Mouse (Mus musculus) heart, adult 9 months (tissue): ENCODE results near the gene Dapk2.

Source experiments
- DNase-seq, 2 experiments: peaks; one replicate each; pipeline ENCODE4 v3.0.0; 2022; ENCODE audit warnings: low spot score in 2 of 2

Gene Dapk2

DNA sequence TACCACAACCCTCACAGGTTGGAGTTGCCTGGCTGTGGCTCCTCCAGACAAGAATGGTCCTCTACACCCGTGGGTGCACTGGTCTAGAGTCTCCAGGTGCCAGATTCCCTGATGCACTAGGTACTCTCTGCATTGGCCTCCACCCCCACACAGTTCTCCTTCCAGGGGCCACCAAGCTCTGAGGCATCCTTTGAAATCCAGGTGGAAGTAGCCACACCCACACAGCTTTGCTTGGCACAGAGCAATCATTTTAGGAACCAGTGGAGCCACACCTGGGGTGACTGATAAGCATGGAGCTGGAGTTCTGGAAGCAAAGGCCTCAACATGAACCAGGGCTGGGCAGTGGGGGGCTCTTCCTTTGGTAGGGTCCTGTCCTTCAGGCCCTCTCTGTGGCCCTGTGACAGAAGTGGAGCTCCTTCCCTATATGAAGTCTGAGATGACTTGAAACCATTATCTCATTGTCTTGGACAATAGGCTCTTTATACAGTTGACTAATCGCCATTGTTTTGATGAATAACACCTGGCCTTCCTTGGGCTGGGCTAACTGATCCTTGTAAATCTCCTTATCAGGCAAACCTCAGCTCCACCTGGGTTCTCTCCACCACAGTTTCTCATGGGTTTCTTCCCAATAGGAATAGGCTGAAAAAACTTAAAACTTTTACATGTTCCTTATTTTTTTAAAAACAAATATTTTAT lies 70.6 kb downstream of the Dapk2 start:
- no peak for DNase-seq

DNA sequence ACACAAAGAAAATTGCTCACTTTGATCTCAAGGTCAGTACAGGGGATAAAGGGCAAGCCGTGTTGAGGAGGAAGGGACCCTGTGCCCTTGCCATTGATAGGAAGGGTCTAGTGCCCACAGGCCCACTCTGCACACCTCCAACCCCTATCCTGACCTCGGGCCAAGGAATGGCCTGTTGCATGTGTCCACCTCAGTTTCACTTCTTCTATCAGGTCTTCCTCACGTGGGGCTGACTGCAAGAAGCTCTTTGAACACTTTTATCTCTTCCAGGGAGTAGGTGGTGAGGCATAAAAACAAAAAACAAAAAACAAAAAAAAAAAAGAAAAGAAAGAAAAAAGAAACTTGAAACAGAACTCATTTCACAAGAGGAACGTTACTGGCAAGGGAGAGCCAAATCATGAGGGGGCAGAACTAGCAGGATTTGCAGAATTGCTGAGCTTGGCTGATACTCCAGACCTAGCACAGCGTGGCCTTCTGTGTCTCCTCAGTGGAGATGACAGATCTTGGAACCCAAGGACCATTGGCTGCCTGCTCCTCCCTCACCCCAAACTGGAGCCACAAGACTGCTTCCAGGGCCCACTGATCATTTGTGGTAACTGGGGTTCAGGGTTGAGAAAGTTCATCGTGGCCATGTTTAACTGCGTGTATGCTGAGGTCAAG lies 73.9 kb downstream of the Dapk2 start:
- DNase-seq: peak; percentile 65 to 67

DNA sequence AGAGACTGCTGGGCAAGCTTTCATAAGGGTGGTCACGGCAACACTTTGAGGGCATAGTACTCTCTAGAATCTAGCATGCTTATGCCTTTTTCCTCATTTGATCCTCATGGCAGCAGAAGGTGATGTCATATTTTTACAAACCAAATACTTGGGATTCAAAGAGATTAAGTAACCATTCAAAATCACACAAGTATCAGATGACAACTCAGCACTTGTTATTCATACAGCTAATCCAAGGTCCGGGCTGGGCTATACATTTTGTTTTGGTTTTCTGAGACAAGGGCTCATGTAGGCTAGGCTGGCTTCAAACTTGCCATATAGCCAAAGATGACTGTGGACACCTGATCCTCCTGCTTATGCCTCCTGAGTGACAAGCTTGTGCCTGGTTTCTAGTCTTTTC lies 78.6 kb downstream of the Dapk2 start:
- DNase-seq: no peak

DNA sequence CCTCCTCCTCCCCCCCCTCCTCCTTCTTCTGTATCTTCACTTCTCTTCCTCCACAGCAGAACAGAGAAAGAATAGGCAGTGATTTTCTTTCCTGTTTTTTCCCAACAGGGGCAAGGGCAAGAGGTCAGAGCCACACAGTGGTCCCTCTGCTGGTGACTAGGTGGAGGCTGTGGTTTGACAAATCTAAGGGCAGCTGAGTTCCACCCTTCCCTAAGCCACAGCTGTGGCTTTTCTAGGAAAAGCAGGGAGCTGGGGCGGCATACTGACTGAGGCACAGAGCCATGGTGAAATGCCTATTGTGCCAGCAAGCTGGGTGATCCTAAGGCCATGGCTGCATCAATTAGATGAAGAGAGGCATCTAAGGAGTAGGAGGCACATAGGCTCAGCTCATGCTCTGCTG lies 79.7 kb downstream of the Dapk2 start:
- DNase-seq: no peak

DNA sequence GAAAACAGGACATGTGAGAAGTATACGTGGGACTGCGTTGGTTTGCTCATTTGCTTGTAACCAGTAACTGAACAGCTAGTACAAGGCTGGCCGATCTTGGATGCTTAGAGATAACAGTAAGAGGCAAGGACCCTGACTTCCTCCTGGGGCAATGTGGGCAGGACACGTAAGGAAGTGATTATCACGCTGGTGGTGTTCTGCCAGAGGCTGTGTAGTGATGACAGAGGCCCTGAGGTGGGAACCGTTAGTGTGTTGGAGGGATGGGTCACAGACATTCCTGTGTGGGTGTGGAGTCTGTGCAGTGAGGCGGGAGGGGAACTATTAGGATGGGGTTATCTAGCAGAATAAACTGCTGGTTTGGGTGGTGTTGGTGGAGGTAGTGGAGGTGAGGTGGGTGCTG lies 81.2 kb downstream of the Dapk2 start:
- no peak for DNase-seq

DNA sequence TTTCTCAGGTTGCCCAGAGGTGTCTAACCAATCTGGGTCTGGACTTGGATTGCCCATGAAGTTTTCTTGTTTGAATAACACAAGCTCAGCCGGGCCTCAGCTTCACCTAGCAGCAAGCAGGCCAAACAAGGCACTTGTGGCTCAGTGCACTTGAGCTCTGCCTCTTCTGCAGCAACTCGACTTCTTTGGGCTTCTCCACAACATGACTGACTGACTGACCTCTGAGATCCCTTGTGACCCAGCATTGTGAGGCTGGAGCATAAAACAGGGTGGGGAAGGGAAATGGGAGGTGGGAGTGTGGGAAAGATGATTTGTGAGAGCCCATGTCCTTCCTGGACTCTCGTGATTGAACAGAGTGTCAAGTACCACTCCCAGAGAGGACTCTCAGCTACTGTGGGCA lies 81.7 kb downstream of the Dapk2 start:
- no peak for DNase-seq

DNA sequence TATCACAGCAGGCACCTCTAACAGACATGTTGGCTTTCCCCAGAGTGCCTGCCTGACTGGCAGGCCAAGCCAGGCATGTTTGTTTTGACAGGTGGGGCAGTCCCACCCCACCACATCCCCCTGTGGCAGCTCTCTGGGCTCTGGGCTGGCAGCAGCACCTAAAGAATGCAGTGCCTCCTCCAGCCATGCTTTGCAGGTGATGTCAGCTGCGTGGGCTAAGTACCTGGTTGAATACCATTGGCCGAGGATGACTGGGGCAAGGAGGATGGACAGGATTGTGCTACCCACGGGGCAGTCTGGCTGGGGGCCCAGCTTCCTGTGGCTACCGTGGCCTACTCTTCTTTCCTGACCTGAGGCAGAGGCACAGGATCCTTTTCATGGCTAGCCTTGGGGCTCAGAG lies 82.5 kb downstream of the Dapk2 start:
- DNase-seq: no peak

DNA sequence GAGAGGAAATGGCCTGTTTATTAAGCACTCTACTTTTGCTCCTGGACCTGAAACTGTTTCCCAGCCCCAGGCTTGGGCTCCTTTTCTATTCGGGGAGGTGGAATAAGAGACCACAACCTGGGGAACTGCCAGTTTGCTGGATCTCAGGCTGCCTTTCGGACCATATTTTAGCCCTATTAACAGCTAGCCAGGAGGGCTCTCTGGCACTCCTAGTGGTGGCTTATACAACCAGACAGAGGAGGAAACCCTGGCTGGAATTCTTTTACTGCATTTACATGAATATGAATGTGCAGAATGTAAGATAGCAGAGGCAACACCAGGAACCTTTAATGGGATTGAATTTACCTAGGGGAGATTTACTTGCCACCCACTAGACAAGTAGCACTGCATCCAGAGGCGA lies 83.0 kb downstream of the Dapk2 start:
- DNase-seq: no peak

DNA sequence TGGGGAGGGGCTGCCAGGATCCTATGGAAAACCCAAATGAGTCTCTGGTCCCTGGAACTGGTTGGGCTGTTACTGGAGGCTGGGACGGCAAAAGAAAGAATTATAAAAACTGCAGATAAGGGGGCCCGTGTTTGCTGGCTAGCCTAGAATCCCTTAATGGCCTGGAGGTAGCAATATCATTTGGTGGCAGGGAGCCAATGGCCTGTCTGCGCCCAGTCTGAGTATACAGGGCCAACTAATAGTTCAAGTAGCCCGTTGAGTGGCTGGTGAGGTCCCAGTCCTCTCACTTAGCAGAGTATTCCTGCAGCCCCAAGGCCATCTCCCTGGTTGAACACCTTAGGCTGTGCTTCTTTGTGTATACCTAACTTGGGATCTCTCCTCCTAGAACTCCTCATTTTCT lies 83.7 kb downstream of the Dapk2 start:
- no peak for DNase-seq

DNA sequence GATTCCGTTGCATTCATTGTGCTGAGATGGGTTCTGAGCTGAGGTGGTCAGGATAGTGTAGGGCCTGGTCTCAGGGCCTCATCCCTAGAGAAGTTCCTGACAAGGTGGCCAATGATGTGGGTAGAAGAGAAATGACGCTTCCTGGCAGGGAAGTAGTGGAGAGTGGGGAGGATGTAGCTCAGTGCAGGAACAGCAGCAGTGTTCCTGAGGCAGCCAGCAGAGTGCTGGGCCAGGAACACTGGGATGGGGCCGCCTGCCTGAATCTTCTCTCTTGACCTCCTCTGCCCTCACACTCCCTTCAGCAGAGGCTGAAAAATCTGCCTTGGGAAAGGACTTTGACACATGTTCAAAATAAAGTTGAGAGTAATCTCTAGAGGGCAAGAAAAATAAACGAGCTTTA lies 85.2 kb downstream of the Dapk2 start:
- DNase-seq: peak; percentile 60 to 71

DNA sequence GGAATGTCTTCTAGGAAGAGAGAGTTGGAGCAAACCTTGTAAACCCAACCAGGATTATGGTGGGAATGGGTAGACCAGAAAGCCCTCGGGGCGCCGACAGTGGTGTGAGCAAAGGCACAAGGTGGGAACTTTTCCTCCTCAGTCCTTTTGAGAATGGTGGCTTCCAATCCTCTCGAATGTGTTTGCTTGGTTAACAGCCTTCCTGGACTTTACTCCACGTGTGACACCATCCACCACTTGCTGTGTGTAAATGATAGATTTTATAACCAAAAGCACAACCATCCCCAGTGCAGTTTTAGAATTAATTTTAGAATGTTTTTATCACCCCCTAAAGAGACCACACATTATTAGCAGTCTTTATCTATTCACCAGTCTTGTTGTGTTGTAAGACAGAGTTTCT lies 86.1 kb downstream of the Dapk2 start:
- no peak for DNase-seq

DNA sequence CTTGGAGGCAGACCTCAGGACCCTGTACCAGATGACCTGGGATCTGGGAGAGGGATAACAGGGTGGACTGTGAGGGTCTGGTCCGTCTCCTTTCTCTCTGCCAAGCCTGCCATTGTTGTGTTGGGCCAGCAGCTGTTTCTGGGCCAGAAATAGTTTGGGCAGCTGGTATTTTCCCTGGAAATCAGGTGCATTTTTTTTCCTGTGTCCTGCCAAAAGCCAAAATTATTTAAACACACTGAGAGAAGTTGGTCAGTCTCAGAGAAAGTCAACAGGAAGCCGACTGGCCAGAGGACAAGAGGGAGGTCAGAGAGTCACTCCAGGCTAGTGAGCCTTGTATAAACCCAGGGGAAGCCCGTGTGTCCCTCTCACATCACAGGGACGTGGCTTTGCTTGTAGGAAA lies 87.7 kb downstream of the Dapk2 start:
- peak; percentile 62 to 71 for DNase-seq

DNA sequence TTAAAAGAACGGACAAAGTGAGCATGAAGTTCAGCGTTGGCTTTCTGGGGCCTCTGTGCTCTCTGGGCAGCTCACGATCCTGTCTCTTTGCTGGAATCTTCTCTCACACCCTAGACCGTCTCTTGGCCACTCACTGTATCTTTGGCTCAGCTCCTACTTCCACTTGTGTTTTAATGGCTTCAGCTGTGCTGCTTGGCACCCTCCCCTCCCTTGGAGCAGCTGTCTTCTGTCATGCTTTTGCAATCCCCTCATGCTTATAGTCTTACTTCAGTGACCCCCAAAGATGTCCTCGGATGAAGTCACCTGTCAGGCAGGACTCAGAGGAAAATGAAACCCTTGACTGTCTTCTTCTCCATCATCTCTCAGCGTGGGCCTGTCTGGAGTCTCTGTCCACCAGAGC lies 91.3 kb downstream of the Dapk2 start:
- peak; percentile 57 to 65 for DNase-seq

DNA sequence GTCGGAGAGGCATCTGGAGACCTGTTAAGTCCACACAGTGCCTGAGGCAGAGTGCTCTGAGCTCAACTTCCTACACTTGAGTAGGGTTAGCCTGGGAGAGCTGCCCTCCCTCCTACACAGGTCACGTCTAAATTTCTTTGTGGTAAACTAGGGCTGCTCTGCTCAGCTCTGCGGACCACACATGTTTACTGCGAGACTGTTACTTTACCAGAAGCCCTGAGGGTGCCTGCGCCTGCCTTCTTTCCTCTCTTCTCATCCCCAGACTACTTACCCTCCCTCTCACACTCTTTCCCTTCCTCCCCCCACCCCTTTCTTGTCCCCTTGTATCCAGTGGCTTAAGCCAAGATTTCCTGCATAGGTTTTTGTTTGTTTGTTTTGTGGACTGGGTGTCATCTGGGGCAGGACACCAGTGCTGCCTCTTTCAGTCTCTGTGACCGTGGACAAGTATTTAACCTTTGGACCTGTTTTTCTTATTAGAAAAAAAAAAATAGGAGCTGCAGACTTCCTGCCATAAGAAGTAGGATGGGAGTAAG lies 93.2 kb downstream of the Dapk2 start:
- DNase-seq: no peak

DNA sequence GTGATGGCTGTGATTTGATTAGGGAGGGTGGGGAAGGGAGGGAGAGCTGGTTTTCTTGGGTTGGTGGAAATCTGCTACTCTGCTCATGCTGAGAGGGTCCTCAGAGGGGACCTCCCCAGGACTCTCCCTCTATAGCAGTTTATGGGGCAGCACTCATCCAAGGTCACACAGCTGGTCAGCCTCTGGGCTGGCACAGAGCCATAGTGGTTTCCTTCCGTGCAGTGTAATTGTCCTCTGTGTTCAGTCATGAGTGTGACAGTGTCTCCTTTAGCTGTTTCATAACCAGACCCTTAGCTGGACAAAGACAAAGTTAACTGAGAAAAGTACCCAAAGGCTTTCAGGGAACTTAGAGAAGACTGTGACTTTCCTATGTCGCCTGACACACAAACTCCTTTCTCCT lies 103.7 kb downstream of the Dapk2 start:
- DNase-seq: no peak

DNA sequence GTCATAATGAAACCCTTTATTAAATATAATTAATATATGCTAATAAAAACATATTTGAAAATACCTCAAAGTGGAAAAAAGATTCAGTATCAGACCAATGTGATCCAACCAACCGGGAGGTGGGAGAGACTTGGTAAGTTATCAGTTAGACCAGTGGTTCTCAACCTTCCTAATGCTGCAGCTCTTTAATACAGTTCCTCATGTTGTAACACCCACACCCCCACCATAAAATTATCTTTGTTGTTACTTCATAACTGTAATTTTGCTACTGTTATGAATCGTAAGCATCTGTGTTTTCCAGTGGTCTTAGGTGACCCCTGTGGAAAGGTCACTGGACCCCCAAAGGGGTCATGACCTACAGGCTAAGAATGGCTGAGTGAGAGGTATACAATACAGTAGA lies 105.7 kb downstream of the Dapk2 start:
- DNase-seq: no peak

DNA sequence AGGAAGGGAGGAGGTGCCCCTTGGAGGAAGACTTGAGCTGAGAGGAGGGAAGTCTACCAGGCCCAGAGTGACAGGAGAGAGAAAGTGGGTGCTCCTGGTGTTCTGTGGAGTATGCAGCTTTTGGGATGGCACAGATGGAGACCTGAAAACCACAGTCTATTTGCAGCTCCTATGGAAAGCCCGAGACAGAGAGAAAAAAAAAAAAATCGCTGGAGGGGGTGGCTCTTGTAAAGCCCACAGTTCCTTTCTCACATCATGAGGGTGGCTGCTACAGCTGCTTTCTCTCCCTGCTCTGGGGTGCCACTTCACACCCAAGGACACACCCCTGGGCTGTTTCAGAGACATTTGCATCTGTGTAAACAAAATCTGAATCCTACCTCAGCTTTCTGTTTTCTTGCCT lies 107.6 kb downstream of the Dapk2 start:
- no peak for DNase-seq

DNA sequence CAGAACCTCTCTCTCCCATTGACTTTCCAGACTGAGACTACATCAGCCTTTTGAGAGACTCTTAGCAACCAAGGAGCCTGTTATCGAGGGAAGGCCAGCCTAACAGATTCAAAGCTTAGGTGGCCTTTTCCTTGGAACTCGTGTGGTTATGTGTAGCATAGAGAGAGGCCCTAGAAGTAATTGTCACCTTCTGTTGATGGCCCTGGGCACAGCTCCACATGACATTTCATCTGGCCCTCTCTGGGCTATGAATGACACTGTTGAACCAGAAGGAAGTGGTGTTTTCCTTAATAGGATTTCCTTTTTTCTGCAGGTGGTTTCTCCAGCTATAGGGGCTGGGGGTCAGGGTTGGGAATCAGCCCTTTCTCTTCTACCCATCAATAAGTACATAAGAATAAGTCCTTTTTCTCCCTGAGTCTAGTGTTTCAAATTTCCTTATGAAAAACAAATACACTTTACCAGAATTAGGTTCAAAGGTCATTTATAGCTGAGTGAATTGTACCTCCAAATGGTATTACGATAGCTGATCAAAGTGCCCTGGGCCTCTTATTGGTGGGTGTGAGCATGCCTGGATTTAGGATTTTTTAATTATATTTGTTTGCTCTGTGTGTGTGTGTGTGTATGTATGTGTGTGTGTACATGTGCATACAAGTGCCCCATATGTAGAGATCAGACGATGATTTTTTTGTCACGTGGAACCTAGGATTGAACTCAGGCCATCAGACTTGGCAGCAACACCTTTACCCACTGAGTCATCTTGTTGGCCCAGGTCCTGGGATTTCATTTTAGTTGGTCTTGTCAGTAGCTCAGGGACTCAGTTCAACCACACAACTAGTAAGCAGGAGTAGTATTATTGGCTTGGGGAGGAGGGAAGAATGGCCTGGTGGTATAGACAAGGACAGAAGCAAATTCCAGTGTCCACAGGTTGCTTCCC lies 108.5 kb downstream of the Dapk2 start:
- DNase-seq: no peak

DNA sequence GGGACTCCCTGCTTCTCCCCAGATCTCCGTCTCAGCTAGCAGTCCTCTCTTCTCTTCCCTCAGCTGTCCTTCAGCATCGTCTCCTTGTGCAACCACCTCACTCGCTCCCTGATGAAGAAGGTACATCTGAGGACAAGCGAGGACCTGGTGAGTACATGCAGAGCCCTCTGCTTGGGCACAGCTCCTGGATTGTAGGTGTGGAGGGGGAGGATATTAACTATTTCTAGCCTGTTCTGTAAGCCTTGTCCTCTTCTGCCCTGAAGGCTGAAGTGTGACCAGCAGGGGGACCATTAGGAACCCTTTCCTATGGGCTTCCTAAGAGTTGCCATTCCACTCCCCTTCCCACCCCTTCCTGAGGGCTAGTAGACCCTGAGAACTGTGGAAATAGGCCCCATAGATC lies 110.8 kb downstream of the Dapk2 start:
- DNase-seq: no peak

DNA sequence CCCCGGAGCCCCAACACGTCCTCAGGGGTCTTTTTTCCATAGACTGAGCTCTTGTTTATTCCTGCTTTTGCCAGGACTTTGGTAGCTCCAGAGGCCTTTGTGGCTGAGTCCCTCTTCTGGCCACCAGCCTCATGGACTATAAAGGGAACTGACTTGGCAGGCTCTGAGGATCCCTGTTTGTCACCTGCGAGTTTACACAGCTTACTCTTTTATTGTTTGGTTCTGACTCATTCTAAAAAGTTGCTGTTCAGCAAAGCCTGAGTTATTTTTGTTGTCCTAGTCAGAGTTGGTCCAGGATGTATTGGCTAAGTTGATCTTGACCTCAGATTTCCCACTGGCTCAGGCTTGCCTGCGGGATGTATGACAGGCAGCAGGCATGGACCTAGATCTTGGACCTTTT lies 112.0 kb downstream of the Dapk2 start:
- peak; percentile 41 to 49 for DNase-seq

DNA sequence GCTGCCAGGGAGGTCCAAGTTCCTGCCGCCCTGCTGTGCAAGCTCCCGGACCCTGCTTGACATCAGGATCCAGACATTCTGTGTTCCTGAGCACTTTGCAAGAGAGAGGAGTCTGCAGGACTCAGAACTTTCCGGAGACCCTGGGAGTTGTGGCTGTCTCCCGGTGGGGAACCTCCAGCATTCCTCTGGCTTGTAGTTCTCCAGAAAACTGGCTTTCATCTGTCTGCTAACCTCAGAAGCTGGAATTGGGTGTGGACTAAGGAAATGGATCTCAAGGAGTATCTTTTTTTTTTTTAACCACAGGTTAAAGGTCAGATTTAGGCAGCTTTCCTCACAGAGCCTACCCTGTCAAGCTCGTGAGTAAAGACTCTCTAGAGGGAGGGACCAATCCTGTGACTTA lies 113.7 kb downstream of the Dapk2 start:
- DNase-seq: no peak

DNA sequence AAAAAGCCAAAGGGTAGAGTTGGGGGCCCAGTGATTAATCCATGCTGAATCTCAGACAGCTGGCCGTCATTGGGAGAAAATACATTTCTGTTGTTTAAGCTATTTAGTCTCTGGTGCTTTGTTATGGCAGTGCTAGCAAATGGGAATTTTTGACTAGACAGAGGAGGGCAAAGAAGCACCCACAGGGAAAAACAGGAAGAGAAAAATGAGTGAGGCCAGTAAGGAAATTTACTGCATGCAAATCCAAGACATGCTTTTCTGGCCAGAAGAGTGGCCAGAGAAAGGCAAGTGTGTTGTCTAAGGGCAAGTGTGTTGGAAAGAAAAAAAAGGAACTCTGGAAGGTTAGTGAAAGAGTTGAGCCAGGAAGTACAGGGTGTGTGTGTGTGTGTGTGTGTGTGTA lies 115.6 kb downstream of the Dapk2 start:
- DNase-seq: no peak

DNA sequence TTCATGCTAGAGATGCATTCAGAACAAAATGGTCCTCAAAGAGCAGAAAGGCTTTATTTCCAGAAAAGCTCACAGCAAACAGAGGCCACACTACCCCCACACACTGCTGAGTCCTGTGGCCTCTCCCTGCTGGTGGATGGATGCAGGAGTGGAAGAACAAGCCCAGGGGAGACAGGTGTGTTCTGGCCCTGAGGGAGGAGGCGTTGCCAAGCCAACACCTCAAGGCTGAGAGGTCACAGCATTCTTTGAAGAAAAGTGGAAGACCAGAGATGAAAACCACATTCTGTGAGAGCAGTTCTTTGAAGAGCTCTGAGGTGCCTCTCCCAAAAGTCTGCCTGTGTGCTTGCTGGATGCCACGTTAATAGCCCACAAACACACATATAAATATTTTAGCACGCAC lies 116.6 kb downstream of the Dapk2 start:
- no peak for DNase-seq
